Mouse (Mus musculus): ENCODE data around the gene Rtn4.

DNA sequence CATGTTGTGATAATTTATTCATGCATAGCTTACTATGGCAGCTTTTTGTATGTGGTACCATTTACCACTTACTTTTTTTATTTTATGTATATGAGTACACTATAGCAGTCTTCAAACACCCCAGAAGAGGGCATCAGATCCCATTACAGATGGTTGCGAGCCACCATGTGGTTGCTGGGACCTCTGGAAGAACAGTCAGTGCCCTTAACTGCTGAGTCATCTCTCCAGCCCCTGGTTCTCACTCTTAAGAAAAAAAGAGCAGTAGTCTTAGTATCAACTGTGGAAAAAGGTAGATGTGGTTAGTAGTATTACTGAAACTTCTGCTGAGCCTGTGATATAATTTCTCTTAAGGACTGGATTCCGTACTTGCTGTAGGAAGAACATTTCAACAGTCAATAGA is 31.5 kb downstream of the Rtn4 start:
- TF ChIP-seq GATA1 (IDR thresholded peaks at IDR 0.05; ENCODE audit: low read length): no peak
- TF ChIP-seq TAL1 (IDR thresholded peaks at IDR 0.05; ENCODE audit: low read length): no peak
